Mouse (Mus musculus) stomach, postnatal 0 days (tissue): ENCODE results near the gene Dscam.

Experiments
- CTCF ChIP-seq: IDR thresholded peaks from 2 replicates; pipeline ENCODE4 v1.5.1; 2016; ENCODE audit warnings: antibody characterized with exemption, low read depth, mild to moderate bottlenecking, moderate library complexity
- EP300 ChIP-seq: optimal IDR thresholded peaks from 2 replicates; pipeline ENCODE3; 2016; ENCODE audit warnings: antibody characterized with exemption

GRCm38 (mm10) chr16:96932211-96932610, 238.3 kb downstream of the Dscam start:
- TF ChIP-seq CTCF (no peak), EP300 (no peak)
